Mouse (Mus musculus) embryo, embryonic 11.5 days (tissue): ENCODE data around the gene Yod1.

ENCODE experiments used
- DNase-seq: peaks from one replicate; pipeline ENCODE4 v3.0.0-alpha.2; 2012; ENCODE audit warnings: low read depth, low spot score

The Yod1 gene

DNA sequence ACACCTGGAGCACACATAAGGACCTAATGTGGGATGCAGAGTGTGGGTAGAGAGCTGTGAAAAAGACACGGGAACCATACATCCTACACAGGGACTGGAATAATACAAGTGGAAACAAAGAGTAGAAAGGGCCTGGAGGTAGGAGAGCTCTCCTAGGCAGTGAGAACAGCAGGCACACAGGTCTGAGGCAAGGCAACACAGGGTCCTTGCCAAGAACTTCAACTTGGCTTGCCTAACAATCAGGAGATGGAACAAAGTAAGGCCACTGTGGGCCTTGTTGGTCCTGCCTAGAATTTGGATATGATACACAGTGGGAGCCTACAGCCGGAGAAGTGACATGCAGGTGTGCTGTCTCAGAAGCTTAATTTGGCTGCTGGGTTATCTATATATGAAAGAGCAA, 52.8 kb downstream of the Yod1 start:
- DNase-seq = no peak

DNA sequence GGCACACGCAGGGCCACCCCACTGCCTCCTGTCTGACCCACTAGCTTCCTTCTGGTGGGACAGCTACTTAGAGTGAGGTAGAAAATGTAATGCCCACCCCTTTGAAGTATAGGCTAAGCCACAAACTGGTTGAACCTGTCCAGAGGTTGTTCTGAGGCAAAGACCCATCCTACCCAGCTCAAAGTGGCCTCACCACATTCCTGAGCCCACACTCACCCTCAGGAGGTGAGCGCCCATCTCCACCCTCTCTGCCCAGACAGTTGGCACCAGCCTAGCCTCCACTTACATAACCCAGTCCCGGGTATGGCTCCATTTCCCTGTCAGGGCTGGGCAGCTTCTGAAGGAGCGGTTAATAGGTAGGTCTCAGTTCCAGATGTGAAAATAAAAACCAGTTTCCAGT, 53.4 kb downstream of the Yod1 start:
- no peak for DNase-seq

DNA sequence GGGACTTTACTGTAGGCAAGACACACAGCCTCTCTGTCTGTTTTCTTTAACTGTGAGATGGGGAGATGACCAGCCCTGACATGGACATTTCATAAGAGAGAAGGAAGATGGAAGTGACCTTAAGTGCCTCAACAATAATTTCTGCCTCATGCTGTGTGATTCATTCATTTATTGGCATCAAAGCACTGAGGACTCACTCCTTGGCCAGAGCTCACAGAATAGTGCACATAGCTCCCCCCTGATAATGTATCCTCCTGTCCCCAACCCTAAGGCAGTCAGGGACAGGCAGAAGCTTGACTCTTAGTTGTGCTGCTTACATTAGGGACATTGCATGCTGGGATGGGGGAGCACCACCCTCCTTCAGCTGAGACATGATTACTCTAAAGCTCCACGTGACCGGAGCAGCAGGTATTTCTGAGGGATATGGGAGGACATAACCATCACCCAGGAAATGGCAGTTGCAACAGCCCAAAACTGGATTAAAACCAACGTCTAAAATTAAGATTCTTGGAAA, 53.9 kb downstream of the Yod1 start:
- no peak for DNase-seq
